In the genomic region with DNA sequence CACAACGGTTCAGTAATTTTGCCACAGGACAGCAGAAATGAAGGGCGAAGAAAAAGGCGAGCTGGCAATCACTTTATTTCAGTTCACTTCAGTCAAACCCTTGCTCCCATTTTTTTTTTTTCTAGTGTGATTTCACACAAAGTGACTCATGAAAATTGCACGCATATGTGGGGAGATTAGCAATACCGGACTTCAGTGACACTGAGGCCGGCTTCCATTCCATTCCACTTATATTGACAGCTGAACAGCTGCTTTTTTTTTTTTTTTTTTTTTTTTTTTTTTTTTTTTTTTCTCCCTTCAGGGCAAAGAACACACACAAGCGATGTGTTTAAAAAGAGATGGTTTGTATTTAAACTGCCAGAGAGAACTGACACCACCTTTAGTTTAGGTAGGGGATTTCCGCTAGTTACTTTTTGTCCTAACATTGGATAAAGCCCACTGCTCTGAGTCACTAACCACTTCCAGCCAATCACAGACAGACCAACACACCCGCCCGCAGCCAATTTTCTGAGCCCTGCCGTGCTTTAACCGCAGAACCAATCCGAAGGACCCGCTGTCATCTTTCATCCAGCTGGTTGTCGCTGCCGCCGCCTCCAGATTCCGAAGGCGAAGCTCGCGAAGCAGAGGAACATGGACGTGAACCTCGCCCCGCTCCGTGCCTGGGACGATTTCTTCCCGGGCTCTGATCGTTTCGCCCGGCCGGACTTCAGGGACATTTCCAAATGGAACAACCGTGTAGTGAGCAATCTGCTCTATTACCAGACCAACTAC, we compare ENCODE assay signal across 8 mouse cellular contexts. TPM values are rescaled to one million over a fixed set of nuclear protein-coding genes. Genes with fewer than 3 reads are reported as not detected.
DNase-seq lines count a peak whose midpoint lies in the region; ATAC-seq lines count a peak whose summit lies in the region.

Gene Arl6ip5, plus strand, starts transcription at position 499 of the 771 bp plus-strand sequence.

- intact Hi-C loops in gastrocnemius, postnatal 14 days (cut with DNase I; ENCODE audit: low total_unique reads), result loop anchor here (5.0 kb wide), 1 partner anchor 37 kb away; no protein-coding TSS in a partner anchor
- intact Hi-C loops in left cerebral cortex, postnatal 10 days (cut with DNase I), result no loop called here

- DNase-seq in adrenal gland, adult (ENCODE audit: inconsistent age in 2 of 2, low spot score in 1 of 2), result peak; percentile 92 to 96
- peak; percentile 95 for DNase-seq in embryo, embryonic 10.5 days (ENCODE audit: low spot score)
- peak; percentile 90 for DNase-seq in gastrocnemius, postnatal 14 days
- peak; percentile 87 to 92 for DNase-seq in left cerebral cortex, postnatal 10 days (ENCODE audit: extremely low spot score in 1 of 2, low spot score in 2 of 2)
- DNase-seq in right cerebral cortex, postnatal 25 days, result peak; percentile 88
- DNase-seq in yolk sac, embryonic 10.5 days (ENCODE audit: low spot score), result peak; percentile 94

- ATAC-seq in inflammation-experienced regulatory T-cells, adult 6 months, result peak; percentile 87
- peak; percentile 84 for ATAC-seq in megakaryocyte-erythroid progenitor cell, adult 5-6 weeks (replicated peaks; ENCODE audit: low FRiP score, low TSS enrichment, poor library complexity, severe bottlenecking)

RNA-seq across cellular contexts. Expression of gene Arl6ip5, which starts in this region (rescaled TPM):
- total RNA-seq in gastrocnemius, postnatal 14 days (2021), result 100 to 1,000 TPM; 186 to 210 TPM
- 100 to 1,000 TPM; 199 to 332 (median 237) TPM for polyA plus RNA-seq in inflammation-experienced regulatory T-cells, adult 6 months (2017; shearing (Covaris generic))
- 100 to 1,000 TPM; 160 to 162 TPM for total RNA-seq in left cerebral cortex, postnatal 10 days (2021)
- 36.5 and 40.7 TPM in 2 replicates for total RNA-seq in megakaryocyte-erythroid progenitor cell, adult 5-6 weeks (2014; fragmentation: Nextera tagmentation)
- total RNA-seq in megakaryocyte-erythroid progenitor cell, adult 5-6 weeks (2017), result 47.9 and 53.0 TPM in 2 replicates

Comparison
In these comparisons a context has a peak if more than half of its experiments do, and no peak if none do; other contexts are left out.
1. Peak in every context shown above with its lines: DNase-seq and ATAC-seq.